In genomic region chr5:120859241-120859640, GRCm38 (mm10) we compare ENCODE assay signal across 34 mouse cellular contexts. TPM values are rescaled to one million over a fixed set of nuclear protein-coding genes. Genes with fewer than 3 reads are reported as not detected.
DNase-seq lines count a peak whose midpoint lies in the region; TF ChIP-seq lines count a peak whose summit lies in the region.
"Had no signal": no experiment of that assay in that cellular context is flagged by ENCODE, and none has a peak within 500 bp of the region (broad histone marks: within the 10 kb centered on the region; RNA-seq: fewer than 3 reads in every experiment).

No protein-coding gene starts in this region.

- no peak overlapping the region for H3K27ac ChIP-seq in layer of hippocampus, adult 2 months
- H3K27ac ChIP-seq: embryonic facial prominence, embryonic 10.5 days; embryonic facial prominence, embryonic 15.5 days; forebrain, embryonic 12.5 days; heart, embryonic 13.5 days; hindbrain, embryonic 10.5 days; left cerebral cortex, adult 2 months; liver, embryonic 14.5 days; macrophage; midbrain, embryonic 13.5 days; stomach, embryonic 15.5 days had no signal

- H3K4me3 ChIP-seq in layer of hippocampus, adult 2 months: no peak overlapping the region
- H3K4me3 ChIP-seq: embryonic facial prominence, embryonic 10.5 days; embryonic facial prominence, embryonic 15.5 days; forebrain, embryonic 12.5 days; heart, embryonic 13.5 days; hindbrain, embryonic 10.5 days; left cerebral cortex, adult 2 months; midbrain, embryonic 13.5 days; stomach, embryonic 15.5 days had no signal

- DNase-seq in heart, adult 11 months: peak; percentile 77
- no peak for DNase-seq in heart, postnatal 25 days (ENCODE audit: low spot score)
- DNase-seq in right cerebral cortex, postnatal 14 days: peak; percentile 25
- DNase-seq in right cerebral cortex, postnatal 36 days (ENCODE audit: low spot score in 2 of 2): no peak
- DNase-seq in layer of hippocampus, adult 2 months (ENCODE audit: low spot score in 2 of 2): peak; percentile 33 to 42
- DNase-seq in layer of hippocampus, postnatal 14 days (ENCODE audit: low spot score in 2 of 2): peak; percentile 22 to 40
- no peak for DNase-seq in adrenal gland, adult (ENCODE audit: inconsistent age in 2 of 2, low spot score in 1 of 2)
- no peak for DNase-seq in kidney, postnatal 25 days
- DNase-seq: adrenal gland, postnatal 25 days; cerebellum, adult 18-20 months; heart, postnatal 10 days; kidney, adult 18-20 months; kidney, postnatal 4 days; liver; lung, adult 2 months; lung, postnatal 10 days; thymus, adult 2 months; thymus, postnatal 4 days had no signal

- intact Hi-C loops in heart, postnatal 25 days (cut with DNase I): no loop called here

- TF ChIP-seq CTCF in layer of hippocampus, adult 2 months (conservative IDR thresholded peaks at IDR 0.05): no peak

RNA-seq across cellular contexts. Expression of gene Oas1h, which starts 2.0 kb away (rescaled TPM):
- total RNA-seq in heart, postnatal 25 days (2021): not detected
- not detected for total RNA-seq in layer of hippocampus, adult 2 months (2021)
- not detected for total RNA-seq in layer of hippocampus, postnatal 14 days (2021)
- total RNA-seq: adrenal gland, adult 18-20 months; adrenal gland, postnatal 25 days; gastrocnemius, adult 8-10 months; gastrocnemius, postnatal 4 days; heart, adult 8-10 months; heart, postnatal 10 days; left cerebral cortex, adult 2 months; megakaryocyte-erythroid progenitor cell, adult 5-6 weeks; monocyte, adult 5-6 weeks had no signal

RNA-seq across cellular contexts. Expression of gene Oas1f, which starts 12.1 kb away (rescaled TPM):
- total RNA-seq in heart, postnatal 25 days (2021): not detected
- not detected for total RNA-seq in layer of hippocampus, adult 2 months (2021)
- total RNA-seq in layer of hippocampus, postnatal 14 days (2021): not detected
- total RNA-seq: adrenal gland, adult 18-20 months; adrenal gland, postnatal 25 days; gastrocnemius, adult 8-10 months; gastrocnemius, postnatal 4 days; heart, adult 8-10 months; heart, postnatal 10 days; left cerebral cortex, adult 2 months; megakaryocyte-erythroid progenitor cell, adult 5-6 weeks; monocyte, adult 5-6 weeks had no signal

RNA-seq across cellular contexts. Expression of gene Oas1g, which starts 28.2 kb away (rescaled TPM):
- total RNA-seq in heart, postnatal 25 days (2021): under 1 TPM in 1 of 2 experiments, not detected in 1; 0.25 TPM
- not detected for total RNA-seq in layer of hippocampus, adult 2 months (2021)
- not detected for total RNA-seq in layer of hippocampus, postnatal 14 days (2021)
- total RNA-seq: gastrocnemius, adult 8-10 months; gastrocnemius, postnatal 4 days; heart, postnatal 10 days; left cerebral cortex, adult 2 months; megakaryocyte-erythroid progenitor cell, adult 5-6 weeks had no signal

RNA-seq across cellular contexts. Expression of gene Oas1c, which starts 46.9 kb away (rescaled TPM):
- total RNA-seq in heart, postnatal 25 days (2021): under 1 TPM; 0.10 to 0.48 TPM
- 1 to 10 TPM in 1 of 2 experiments, under 1 TPM in 1; 0.26 to 1.4 TPM for total RNA-seq in layer of hippocampus, adult 2 months (2021)
- total RNA-seq in layer of hippocampus, postnatal 14 days (2021): under 1 TPM; 0.41 to 0.69 TPM

RNA-seq across cellular contexts. Expression of gene Oas1a, which starts 48.1 kb away (rescaled TPM):
- 1 to 10 TPM in 1 of 2 experiments, under 1 TPM in 1; 0.34 to 1.0 TPM for total RNA-seq in heart, postnatal 25 days (2021)
- total RNA-seq in layer of hippocampus, adult 2 months (2021): under 1 TPM in 1 of 2 experiments, not detected in 1; 0.29 TPM
- total RNA-seq in layer of hippocampus, postnatal 14 days (2021): under 1 TPM in 1 of 2 experiments, not detected in 1; 0.19 TPM
- total RNA-seq: gastrocnemius, adult 8-10 months had no signal

Comparison
In these comparisons a context has a peak if more than half of its experiments do, and no peak if none do; other contexts are left out.
1. DNase-seq: peak in heart, adult 11 months (single experiment), right cerebral cortex, postnatal 14 days (single experiment), layer of hippocampus, adult 2 months (2 of 2) and layer of hippocampus, postnatal 14 days (2 of 2); none in heart, postnatal 25 days (single experiment), right cerebral cortex, postnatal 36 days (0 of 2), adrenal gland, adult (0 of 2) and kidney, postnatal 25 days (0 of 2).